Mouse (Mus musculus): Measurements from ENCODE around the gene Gm10491. TPM values are rescaled to one million over a fixed set of nuclear protein-coding genes. Genes with fewer than 3 reads are reported as not detected.
A peak's percentile ranks its signal among the peaks of the same experiment; 100 is the strongest.

Gene Gm10491
- total RNA-seq, 2 experiments from 2014 or later, result not detected

- peak; percentile 59 to 68 for DNase-seq (ENCODE audit: low spot score in 2 of 2)
These were observed 23.6 kb downstream of the Gm10491 start, which contains the start of gene Slc35a2 for GRCm38 (mm10) chrX:7883841-7884567. TSS of gene Slc35a2 (plus strand) at chrX:7884028.

GRCm38 (mm10) chrX:7879819-7880218, 27.8 kb downstream of the Gm10491 start:
- DNase-seq (ENCODE audit: low spot score in 2 of 2), result peak in 1 of 2 experiments; percentile 32

GRCm38 (mm10) chrX:7878495-7878894, 29.1 kb downstream of the Gm10491 start:
- DNase-seq (ENCODE audit: low spot score in 2 of 2), result peak in 1 of 2 experiments; percentile 17

GRCm38 (mm10) chrX:7878007-7878419, 29.6 kb downstream of the Gm10491 start, which contains the start of gene Pim2:
TSS of gene Pim2 (plus strand) at chrX:7878262.
- peak; percentile 63 to 71 for DNase-seq (ENCODE audit: low spot score in 2 of 2)

GRCm38 (mm10) chrX:7869826-7870225, 37.8 kb downstream of the Gm10491 start:
- DNase-seq (ENCODE audit: low spot score in 2 of 2), result no peak

GRCm38 (mm10) chrX:7868506-7868905, 39.1 kb downstream of the Gm10491 start:
- DNase-seq (ENCODE audit: low spot score in 2 of 2), result no peak

GRCm38 (mm10) chrX:7867141-7867540, 40.5 kb downstream of the Gm10491 start:
- no peak for DNase-seq (ENCODE audit: low spot score in 2 of 2)

- no peak for DNase-seq (ENCODE audit: low spot score in 2 of 2)
These were observed 41.8 kb downstream of the Gm10491 start for GRCm38 (mm10) chrX:7865786-7866185.

GRCm38 (mm10) chrX:7865343-7865742, 42.3 kb downstream of the Gm10491 start:
- DNase-seq (ENCODE audit: low spot score in 2 of 2), result no peak

- no peak for DNase-seq (ENCODE audit: low spot score in 2 of 2)
These were observed 43.1 kb downstream of the Gm10491 start for GRCm38 (mm10) chrX:7864551-7864950.

- DNase-seq (ENCODE audit: low spot score in 2 of 2), result no peak
These were observed 44.5 kb downstream of the Gm10491 start for GRCm38 (mm10) chrX:7863181-7863580.

GRCm38 (mm10) chrX:7859191-7859753, 48.4 kb downstream of the Gm10491 start:
- no peak for DNase-seq (ENCODE audit: low spot score in 2 of 2)

Other genes with a start within 250 kb of the Gm10491 start
- gene Plp2, start 236.4 kb downstream of the Gm10491 start, total RNA-seq (2021), result 10 to 100 TPM; 54.4 to 68.4 TPM
- gene Magix, start 226.6 kb downstream of the Gm10491 start, total RNA-seq (2021), result under 1 TPM; 0.46 to 0.64 TPM
- 10 to 100 TPM; 48.0 to 59.9 TPM for gene Gpkow, start 210.7 kb downstream of the Gm10491 start, total RNA-seq (2021)
- gene Wdr45, start 193.5 kb downstream of the Gm10491 start, total RNA-seq (2021), result 10 to 100 TPM; 45.4 to 62.8 TPM
- gene Gm45208, start 185.6 kb downstream of the Gm10491 start, total RNA-seq (2021), result under 1 TPM in 1 of 2 experiments, not detected in 1; 0.58 TPM
- gene Praf2, start 179.4 kb downstream of the Gm10491 start, total RNA-seq (2021), result 10 to 100 TPM; 12.1 to 16.3 TPM
- gene Ccdc120, start 156.9 kb downstream of the Gm10491 start, total RNA-seq (2021), result 1 to 10 TPM; 2.0 to 2.6 TPM
- 10 to 100 TPM; 41.9 to 56.9 TPM for gene Tfe3, start 145.3 kb downstream of the Gm10491 start, total RNA-seq (2021)
- 10 to 100 TPM; 52.4 to 54.4 TPM for gene Gripap1, start 118.1 kb downstream of the Gm10491 start, total RNA-seq (2021)
- gene Kcnd1, start 85.5 kb downstream of the Gm10491 start, total RNA-seq (2021), result under 1 TPM; 0.54 to 0.76 TPM
- 10 to 100 TPM; 57.4 to 63.1 TPM for gene Otud5, start 66.5 kb downstream of the Gm10491 start, total RNA-seq (2021)
- gene Pim2, start 29.6 kb downstream of the Gm10491 start, total RNA-seq (2021), result 10 to 100 TPM in 1 of 2 experiments, 1 to 10 TPM in 1; 8.1 to 13.4 TPM
- gene Slc35a2, start 23.8 kb downstream of the Gm10491 start, total RNA-seq (2021), result 10 to 100 TPM; 38.9 to 50.3 TPM
- 100 to 1,000 TPM in 1 of 2 experiments, 10 to 100 TPM in 1; 97.4 to 121 TPM for gene Pqbp1, start 8.6 kb downstream of the Gm10491 start, total RNA-seq (2021)
- 100 to 1,000 TPM in 1 of 2 experiments, 10 to 100 TPM in 1; 85.0 to 107 TPM for gene Timm17b, start 8.5 kb downstream of the Gm10491 start, total RNA-seq (2021)
- not detected for gene Gm10490, start 1.7 kb upstream of the Gm10491 start, total RNA-seq (2021)
- 10 to 100 TPM; 48.9 to 64.9 TPM for gene Pcsk1n, start 12.0 kb upstream of the Gm10491 start, total RNA-seq (2021)
- not detected for gene Eras, start 20.8 kb upstream of the Gm10491 start, total RNA-seq (2021)
- 10 to 100 TPM; 14.4 to 15.0 TPM for gene Hdac6, start 40.1 kb upstream of the Gm10491 start, total RNA-seq (2021)
- not detected for gene Gata1, start 70.2 kb upstream of the Gm10491 start, total RNA-seq (2021)
- gene Glod5, start 110.7 kb upstream of the Gm10491 start, total RNA-seq (2021), result not detected
- gene Suv39h1, start 166.9 kb upstream of the Gm10491 start, total RNA-seq (2021), result 10 to 100 TPM in 1 of 2 experiments, 1 to 10 TPM in 1; 8.6 to 11.1 TPM
- gene Was, start 182.7 kb upstream of the Gm10491 start, total RNA-seq (2021), result 1 to 10 TPM; 1.7 to 3.1 TPM
- 10 to 100 TPM; 58.0 to 61.7 TPM for gene Wdr13, start 225.1 kb upstream of the Gm10491 start, total RNA-seq (2021)
- 100 to 1,000 TPM; 107 to 140 TPM for gene Rbm3, start 238.0 kb upstream of the Gm10491 start, total RNA-seq (2021)